Mouse (Mus musculus) urinary bladder, postnatal 4 days (tissue): ENCODE results near the gene Dnmt3c.
"Not testable (repeated sequence)": the region's sequence is repeated elsewhere in the genome, so short reads cannot be mapped to it uniquely, and the experiment has no call there.

ENCODE experiments used
- DNase-seq, 2 experiments: peaks; one replicate each; pipeline ENCODE4 v3.0.0; 2021 to 2022; ENCODE audit warnings: low spot score in 2 of 2

Dnmt3c gene

DNA sequence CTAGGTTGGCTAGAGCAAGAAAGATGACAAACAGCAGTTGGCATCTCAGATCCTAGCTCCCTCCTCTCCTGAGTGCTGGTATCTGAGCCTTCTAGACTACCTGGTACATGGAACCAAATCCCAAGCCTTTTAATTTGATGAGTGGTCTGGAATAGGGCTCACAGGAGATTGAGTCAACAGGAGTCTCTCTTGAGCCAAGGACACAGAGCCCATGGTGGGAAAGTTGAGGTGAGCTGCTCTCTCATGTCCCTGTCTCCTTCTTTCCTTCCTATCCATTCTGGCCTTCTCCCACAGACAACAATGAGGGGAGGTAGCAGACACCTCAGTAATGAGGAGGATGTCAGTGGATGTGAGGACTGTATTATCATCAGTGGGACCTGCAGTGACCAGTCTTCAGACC, at the start of gene Dnmt3c:
Gene Dnmt3c, plus strand, starts transcription at position 301 of the 400 bp plus-strand sequence.
- DNase-seq = no peak

DNA sequence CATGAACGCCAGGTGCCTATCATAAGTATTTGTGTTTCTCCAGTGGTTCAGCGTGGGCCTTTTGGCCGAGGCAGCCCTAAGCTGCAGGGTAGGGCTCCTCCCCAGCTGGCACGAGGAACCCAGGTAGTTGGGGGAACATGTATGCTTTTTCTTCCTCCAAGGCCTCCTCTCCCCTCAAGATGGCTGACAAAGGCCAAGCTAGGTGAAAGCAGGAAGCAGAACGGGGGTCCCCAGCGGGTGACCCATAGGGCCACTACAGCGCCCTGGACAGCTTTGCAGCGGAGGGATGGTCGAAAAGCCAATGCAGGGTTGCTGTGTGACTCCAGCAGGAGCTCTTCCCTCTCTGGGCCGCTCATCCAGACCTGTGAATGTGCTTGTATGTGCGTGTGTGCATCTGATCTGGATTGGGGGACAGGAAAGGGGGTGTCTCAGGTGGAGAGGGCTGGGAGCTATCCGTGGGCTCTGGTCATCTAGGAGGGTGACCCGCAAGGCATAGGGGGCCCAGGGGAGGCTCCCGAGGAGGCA, 47.6 kb upstream of the Dnmt3c start:
- no peak for DNase-seq

DNA sequence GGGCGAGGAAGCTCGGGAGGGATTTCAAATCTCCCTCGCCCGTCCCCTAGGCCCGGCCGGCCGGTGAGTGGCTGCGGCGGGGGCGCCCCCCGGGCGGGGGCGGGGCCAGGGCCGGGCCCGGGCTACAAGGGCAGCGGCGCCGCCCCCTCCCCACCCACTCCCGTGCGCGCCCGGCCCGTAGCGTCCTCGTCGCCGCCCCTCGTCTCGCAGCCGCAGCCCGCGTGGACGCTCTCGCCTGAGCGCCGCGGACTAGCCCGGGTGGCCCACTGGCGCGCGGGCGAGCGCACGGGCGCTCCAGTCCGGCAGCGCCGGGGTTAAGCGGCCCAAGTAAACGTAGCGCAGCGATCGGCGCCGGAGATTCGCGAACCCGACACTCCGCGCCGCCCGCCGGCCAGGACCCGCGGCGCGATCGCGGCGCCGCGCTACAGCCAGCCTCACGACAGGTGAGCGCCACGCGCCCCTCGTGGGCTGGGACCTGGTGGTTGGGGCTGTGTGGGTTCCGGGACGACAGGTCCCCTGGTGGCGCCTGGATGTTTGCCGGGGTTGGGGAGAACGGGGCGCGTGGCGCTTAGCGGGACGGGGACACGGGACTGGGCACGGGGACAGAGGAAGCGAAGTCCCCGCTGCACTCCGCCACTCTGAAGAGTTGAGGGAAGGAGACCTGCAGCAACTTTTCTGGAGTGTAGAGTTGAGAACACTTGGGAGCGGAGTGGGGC, 47.0 kb upstream of the Dnmt3c start, which contains the start of gene Dnmt3b:
Gene Dnmt3b, plus strand, starts transcription at position 153 of the 716 bp plus-strand sequence.
- peak; percentile 60 to 67 for DNase-seq

DNA sequence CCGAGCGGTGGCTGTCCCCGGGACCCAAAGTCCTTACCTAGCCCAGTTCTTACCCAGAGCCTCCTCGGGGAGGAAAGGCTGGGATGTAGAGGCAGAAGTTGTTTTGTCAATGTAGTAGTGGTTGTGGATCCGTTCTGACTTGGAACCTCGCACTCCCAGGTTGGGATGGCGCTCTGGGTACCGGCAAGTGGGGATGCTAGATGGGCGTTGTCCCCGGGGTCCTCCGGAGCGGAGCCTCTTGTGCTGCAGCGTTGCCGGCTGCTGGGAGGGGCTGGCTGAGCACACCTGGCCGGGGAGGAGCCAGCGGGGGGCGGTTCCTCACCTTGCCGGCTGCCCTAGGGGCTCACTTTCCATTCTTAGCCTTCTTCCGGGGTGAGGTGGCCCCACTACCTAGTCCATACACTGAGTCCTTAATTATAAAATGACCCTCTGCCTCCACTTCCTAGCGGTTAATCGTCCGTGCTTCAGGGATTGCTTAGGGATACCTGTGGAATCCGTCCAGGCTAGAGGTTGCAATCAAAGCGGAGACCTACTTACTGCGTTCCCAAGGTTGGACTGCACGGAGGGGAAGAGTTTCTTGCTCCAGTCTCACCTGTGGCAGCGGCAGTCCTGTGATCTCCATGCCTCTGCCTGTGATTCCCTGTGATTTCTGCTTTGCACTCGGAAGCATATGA, 46.3 kb upstream of the Dnmt3c start:
- no peak for DNase-seq

DNA sequence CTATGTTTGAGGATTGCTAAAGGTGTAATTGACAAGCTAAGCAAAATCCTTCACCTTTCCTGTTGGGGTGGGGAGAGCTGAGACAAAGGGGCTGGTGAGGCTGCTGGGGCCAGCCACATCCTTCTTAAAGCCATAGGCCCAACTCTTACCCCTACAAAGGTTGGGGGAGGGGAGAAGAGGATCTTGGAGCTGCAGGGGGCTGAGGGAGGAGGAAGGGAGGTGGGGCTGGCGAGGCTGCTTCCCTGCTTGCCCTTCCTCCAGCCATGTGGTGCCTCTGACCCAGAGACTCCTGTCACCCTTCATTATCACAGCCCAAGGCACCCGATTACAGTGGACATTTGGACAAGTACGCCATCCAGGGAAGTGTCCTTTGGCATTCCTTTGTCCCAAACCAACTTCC, 44.8 kb upstream of the Dnmt3c start:
- no peak for DNase-seq

DNA sequence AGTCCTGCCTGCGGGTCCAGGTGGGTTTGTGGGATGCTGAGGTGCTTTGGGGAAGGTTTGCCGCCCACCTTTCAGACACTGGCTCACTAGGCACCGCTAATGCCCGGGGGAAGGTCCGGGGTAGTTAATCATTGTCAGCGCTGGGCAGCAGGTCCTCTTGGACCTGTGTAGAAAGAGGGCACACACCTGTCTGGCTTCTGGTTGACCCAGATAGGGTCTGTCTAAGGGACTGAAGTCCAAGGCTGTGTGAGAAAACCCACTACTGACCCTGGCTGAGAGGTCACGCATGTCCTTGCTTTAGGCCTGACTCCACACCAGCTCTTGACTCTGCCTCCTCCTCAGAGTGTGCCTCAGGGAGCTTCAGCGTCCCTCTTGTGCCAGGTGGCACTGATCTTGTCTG, 38.8 kb upstream of the Dnmt3c start:
- not testable (repeated sequence) for DNase-seq

DNA sequence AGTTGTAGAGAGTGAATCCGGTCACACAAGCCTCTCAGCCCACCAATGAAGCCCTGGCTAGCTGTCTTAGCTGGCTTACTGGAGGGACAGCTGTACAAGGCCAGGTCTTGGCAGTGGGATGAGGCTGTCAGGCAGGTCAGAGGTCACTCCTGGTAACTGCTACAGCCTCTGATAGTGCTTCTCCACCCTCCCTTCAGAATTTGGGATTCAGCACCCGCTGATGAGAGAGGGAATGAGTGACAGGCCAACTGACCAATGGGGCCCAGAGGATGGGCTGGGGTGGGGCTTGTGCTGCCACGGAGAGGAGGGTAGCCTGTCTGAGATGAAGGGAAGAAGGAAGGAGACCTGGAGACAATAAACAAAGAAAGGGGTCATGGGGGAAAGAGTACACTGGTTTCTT, 35.8 kb upstream of the Dnmt3c start:
- no peak for DNase-seq

DNA sequence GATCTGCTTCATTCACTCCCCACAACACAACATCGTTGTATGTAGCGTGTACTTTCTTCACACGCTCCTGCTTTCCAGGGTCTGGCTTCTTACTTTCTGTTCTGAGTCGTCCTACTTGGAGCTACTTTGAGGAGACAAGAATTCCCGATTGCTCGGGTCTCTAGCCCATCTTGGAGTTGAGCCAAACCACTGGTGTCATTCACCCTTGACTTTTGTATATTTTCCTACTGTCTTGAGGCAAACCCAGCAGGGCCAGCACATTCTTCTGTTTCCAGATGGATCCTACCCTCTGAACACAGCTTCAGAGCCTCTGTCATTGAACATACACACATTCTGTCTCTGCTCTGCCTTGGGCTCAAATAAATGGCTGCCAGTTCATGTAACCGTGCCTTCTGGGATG, 31.1 kb upstream of the Dnmt3c start:
- DNase-seq = no peak

DNA sequence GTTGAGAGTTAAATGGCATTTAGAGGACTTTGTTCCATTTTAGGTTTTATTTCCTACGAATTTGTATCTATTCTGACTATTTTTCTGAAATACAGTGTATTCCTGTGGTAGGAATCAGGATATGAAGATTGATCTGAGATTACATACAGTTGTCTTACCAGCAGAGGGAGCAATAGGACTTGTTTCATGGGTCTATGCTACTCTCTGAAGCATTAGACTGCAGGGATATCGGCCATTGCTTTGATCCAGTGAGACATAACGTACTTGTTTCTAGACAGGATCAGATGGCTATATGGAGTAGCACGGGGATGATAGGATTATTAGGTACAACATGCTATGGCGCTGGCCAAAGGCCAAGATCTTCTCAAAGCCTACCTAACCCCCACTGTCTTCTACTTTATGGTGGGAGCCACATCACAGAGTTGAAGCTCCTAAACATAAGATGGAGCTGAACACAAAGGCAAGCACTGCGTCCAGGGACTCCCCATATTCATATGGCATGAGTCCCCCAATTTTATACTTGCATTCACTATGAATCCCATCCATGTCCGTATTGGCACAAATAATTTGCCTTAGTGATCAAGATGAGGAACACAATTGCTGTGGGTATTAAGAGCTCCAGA, 27.6 kb upstream of the Dnmt3c start:
- no peak for DNase-seq

DNA sequence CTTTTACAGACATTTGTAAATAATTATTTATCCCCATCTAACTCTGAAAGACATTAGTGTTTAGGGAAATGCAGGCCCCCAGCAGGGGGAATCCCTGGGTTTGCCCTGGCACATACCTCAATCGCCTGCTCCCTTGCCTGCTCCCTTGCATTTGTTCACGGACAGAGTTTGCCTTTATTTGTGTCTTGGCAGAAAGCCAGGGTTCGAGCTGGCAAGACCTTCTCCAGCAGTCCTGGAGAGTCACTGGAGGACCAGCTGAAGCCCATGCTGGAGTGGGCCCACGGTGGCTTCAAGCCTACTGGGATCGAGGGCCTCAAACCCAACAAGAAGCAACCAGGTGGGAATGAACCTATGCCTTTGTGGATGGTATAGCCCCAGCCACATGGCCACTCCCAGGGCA, 26.3 kb upstream of the Dnmt3c start:
- no peak for DNase-seq

DNA sequence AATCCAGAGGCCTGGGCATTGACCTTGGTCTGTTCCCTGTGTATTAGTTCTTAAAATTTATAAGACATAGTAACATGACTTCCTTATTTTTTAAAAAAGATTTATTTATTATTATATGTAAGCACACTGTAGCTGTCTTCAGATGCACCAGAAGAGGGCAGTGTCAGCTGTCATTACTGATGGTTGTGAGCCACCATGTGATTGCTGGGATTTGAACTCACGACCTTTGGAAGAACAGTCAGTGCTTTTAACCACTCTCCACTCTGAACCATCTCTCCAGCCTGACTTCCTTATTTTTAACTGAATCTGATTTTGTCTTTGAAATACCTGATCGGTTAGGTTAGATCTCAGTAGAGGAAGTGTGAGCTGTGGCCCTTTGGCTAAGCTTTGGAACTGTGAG, 23.8 kb upstream of the Dnmt3c start:
- DNase-seq = no peak

DNA sequence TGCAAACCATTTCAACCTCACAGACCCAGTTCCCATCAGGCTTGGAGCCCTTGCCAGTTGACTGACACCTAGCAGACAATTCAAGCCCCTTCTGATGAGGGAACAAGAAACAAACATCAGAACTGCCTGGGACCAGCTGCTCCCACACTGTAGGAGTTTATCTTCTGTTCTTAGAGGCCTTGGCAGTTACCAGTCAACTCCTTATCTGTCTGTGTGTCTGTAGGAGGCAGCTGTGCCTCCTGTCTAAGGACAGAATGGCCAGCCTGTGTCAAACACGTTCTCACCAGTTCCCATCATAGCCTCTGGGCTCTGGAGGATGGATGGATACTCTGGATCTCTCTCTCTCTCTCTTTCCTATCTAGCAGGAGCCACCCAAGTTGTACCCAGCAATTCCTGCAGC, 21.1 kb upstream of the Dnmt3c start:
- not testable (repeated sequence) for DNase-seq

DNA sequence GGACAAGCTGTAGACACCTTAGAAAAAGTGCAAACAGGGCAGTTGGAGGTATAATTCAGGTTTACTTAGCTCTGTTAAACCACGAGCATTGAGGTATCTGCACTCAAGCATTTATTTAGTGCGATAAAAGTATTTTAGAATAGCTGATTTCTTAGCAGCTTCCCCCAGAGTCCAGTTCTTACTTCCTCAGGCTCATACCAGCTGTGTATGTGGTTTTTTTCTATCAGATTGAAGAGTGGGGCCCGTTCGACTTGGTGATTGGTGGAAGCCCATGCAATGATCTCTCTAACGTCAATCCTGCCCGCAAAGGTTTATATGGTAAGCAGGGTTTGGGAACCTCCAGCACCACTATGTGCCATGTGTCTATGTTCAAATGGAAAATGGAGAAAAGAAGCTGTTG, 19.5 kb upstream of the Dnmt3c start:
- no peak for DNase-seq

DNA sequence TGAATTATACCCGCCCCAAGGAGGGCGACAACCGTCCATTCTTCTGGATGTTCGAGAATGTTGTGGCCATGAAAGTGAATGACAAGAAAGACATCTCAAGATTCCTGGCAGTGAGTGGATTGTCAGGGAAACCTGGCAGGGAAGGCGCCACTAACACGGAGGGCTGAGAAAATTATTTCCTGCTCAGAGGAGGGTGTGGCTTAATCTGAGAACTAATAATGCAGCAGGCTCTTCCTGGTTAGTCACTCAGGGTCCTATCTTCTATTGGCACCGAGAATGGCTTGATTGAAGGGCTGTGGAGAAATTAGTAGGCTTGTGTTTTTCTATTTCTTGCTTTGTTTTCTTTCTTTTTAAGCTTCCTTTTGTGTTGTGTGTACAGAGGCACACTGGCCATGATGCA, 18.9 kb upstream of the Dnmt3c start:
- no peak for DNase-seq

DNA sequence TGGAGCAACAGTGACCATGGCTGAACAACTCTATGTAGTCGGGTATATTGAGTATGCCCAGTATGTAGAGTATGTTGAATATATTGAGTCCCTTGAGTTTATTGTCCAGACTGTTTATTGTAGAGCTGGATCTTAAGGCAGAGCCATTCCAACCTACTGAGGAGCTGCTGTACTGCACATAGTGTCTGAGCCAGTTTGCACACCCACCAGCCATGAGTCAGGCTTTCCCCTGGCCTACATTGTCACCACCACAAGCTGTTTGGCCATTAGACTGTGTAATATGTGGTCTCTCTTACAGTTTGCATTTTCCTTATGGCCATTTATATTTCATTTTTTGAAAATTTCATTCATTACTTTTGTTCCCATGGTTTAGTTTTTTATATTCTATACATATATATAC, 16.5 kb upstream of the Dnmt3c start:
- DNase-seq = no peak

DNA sequence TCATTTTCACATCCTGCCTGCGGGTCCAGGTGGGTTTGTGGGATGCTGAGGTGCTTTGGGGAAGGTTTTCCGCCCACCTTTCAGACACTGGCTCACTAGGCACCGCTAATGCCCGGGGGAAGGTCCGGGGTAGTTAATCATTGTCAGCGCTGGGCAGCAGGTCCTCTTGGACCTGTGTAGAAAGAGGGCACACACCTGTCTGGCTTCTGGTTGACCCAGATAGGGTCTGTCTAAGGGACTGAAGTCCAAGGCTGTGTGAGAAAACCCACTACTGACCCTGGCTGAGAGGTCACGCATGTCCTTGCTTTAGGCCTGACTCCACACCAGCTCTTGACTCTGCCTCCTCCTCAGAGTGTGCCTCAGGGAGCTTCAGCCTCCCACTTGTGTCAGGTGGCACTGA, 3.0 kb upstream of the Dnmt3c start:
- not testable (repeated sequence) for DNase-seq

DNA sequence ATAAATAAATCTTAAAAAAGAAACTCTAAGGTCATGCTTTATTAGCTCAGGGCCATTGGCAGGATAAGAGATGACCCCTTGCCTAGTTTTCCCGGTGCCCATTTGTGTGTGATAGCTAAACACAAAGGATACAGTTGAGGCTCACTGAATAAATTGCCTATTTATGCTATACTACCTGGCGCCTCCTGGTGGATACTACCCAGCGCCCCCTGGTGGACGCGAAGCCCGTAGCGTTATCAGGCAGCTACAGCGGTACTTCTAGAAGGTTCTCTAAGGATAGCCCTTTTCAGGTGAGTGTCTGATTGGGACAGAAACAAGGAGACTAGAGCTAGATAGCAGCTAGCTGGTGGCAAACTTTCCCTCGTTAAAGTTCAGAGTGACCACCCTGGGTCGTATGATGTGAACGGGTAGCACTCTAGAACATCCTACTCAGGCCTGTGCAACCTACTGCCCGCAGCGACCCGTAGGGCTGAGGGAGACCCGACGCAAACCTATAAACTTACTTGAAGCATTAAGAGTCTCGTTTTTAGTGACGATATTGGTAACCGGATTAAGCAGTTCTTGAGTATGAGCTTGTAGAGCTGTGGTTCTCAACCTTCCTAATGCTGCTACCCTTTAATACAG, 1.9 kb upstream of the Dnmt3c start:
- DNase-seq = no peak

DNA sequence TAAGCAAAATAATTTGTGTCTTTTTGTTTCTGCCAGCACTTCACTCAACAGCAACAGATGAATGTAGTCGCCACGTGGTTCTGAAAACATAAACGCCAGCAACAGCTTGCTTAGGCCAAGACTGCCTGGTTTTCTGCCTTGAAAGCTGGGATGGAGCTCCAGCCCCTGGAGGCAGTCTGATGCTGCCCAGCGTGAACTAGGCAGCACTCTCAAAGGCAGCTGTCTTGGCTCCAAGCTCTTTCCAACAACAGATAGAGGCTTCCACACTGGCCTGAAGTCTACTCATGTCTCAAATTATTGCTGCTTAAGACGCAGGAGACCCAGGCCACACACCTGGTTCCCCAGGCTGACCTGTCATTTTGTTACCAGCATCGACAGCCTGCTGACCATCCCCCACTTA, 6.9 kb downstream of the Dnmt3c start:
- no peak for DNase-seq

DNA sequence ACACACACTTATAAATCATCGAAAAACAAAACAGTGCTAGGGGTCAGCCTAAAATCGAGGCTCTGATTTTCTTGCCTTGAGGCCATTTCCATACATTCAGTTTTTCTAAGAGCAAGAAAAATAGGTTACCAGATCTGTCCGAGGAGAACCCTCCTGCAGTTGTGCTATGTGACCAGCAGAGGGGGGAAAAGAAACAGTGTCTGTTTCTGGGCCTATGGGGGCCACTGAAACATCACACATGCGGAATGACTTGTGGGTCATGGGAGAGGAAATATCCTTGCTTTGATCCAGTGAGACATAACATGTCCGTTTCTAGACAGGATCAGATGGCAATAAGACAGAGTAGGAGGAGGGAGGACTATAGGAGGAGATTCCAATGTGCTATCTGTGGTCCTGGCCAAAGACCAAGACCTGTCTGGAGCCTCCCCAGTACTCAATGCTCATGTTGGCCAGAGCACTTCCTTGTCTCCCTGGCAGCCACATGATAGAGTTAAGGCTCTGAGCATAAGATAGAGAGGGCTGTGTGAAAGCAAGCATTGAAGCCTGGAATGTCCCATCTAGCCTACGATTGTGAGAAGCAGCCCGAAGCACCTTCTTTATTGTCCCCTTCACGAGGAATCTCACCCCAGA, 14.4 kb downstream of the Dnmt3c start:
- DNase-seq = no peak

DNA sequence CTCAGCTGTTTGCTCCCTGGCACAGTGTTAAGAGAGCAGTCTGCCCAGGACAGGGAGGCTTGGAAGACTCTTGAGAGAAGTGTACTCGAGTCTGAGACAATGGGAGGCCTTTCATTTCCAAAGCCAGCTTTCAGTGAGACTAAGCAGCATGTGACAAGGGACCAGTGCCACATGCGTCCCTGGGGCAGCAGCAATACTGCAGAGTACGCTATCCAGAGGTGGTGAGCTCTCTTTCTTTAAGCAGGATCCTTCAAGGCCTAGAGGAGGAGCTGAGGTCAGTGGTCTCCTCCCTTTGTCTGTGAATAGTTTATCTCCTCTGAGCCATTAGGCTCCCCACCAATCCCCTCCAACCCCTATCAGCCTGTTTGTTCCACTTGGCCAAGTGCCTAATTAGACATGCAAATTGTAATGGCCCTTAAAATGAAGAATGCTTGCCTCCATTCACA, 16.2 kb downstream of the Dnmt3c start:
- no peak for DNase-seq

DNA sequence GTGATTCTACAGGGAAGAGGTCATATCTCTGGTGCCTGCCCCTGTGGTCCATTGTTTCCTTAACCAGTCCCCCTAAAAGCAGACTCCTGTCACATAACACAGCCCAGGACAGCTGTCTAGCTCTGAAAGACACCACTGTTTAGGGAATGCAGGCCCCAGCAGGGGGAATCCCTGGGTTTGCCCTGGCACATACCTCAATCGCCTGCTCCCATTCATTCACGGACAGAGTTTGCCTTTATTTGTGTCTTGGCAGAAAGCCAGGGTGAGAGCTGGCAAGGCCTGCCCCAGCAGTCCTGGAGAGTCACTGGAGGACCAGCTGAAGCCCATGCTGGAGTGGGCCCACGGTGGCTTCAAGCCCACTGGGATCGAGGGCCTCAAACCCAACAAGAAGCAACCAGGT, 16.8 kb downstream of the Dnmt3c start:
- DNase-seq = peak in 1 of 2 experiments; percentile 35

DNA sequence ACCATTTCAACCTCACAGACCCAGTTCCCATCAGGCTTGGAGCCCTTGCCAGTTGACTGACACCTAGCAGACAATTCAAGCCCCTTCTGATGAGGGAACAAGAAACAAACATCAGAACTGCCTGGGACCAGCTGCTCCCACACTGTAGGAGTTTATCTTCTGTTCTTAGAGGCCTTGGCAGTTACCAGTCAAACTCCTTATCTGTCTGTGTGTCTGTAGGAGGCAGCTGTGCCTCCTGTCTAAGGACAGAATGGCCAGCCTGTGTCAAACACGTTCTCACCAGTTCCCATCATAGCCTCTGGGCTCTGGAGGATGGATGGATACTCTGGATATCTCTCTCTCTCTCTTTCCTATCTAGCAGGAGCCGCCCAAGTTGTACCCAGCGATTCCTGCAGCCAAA, 21.4 kb downstream of the Dnmt3c start:
- DNase-seq = not testable (repeated sequence)
